Mouse (Mus musculus): ENCODE measurements around the gene Fbxw15. TPM values are rescaled to one million over a fixed set of nuclear protein-coding genes. Genes with fewer than 3 reads are reported as not detected.
"Not testable (repeated sequence)": the region's sequence is repeated elsewhere in the genome, so short reads cannot be mapped to it uniquely, and the experiment has no call there.

The Fbxw15 gene
- polyA plus RNA-seq (2015; fragmentation: Nextera tagmentation; extraction: Ambion mirVana), result not detected in 2 replicates

DNA sequence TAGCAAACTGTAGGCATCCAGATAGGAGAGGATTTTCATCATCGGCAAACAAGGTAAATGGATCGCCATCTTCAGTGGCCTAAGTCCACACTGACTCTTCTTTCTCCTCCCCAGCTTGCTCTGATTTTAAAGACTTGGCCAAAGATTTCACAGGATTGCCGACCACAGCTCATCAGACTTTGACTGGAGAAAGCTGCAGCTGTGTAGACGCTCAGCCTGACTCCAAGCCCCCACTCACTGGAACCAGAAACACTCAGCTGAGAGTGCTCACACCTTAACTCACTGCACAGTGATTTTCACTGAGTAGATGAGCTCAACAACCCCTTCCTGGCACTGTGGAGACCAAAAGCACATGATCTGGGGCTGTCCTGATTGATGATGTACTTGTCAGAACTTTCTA, at the start of gene Fbxw15:
TSS of gene Fbxw15 (minus strand) at position 101 of the 400 bp plus-strand sequence.
- H3K9me3 ChIP-seq (ENCODE audit: control insufficient read depth, low read length); H3K9ac ChIP-seq (ENCODE audit: low read length); ATAC-seq (ENCODE audit: low FRiP score, low TSS enrichment); H3K4me3 ChIP-seq (ENCODE audit: low read depth, low read length); H3K27ac ChIP-seq (replicated peaks); DNase-seq (ENCODE audit: low spot score); H3K4me2 ChIP-seq (replicated peaks; ENCODE audit: low read depth); H3K27me3 ChIP-seq (ENCODE audit: control insufficient read depth, insufficient read depth, low read length); H3K4me1 ChIP-seq (replicated peaks; ENCODE audit: control insufficient read depth, insufficient read depth); H3K36me3 ChIP-seq (ENCODE audit: control insufficient read depth, insufficient read depth, low read length): not testable (repeated sequence)
- WGBS, result 82% methylated on average over 4 of the region's 4 CpGs

DNA sequence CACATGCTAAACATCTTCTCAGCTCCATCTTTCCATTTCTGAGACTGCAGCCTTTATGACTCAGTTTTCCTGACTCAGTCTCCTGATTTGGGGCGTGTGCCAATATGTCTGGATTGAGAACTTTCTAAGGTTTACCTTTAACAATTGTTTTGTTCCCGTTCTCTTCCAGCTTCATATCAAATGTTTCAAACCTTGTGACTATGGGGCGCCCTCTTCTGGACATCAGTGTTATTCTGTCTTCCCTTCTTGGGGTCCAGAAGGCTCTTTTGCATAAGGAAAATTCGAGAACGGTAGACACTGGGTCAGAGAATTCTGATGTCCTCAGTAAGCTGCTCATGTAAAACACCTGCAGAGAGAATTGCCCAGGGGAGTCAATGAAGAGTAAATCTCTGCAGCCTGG, 38.8 kb upstream of the Fbxw15 start:
- 32% methylated on average over 5 of the region's 5 CpGs for WGBS

DNA sequence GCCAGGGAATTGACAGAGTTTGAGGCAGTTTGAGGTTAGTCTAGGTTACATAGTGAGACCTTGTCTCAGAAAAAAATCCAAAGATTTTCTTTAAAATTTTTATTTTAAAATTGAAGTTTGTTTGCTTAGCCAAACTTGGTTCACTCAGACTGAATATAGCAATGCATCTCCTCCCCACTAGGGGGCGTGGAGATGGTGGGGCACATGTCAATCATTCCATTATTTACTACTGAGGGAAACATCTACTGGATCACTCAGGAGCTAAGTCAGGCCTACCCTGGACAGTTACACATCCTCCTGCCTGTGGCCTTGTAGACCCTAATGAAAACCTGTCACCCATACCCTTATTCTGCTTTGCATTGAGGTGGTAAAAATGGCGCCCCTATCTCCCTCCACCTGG, 34.1 kb upstream of the Fbxw15 start:
- 54% methylated on average over 2 of the region's 2 CpGs for WGBS
- peak; percentile 42 for TF ChIP-seq CTCF (IDR thresholded peaks at IDR 0.05; ENCODE audit: low read depth)
- not testable (repeated sequence) for DNase-seq (ENCODE audit: low spot score); H3K9me3 ChIP-seq (ENCODE audit: control insufficient read depth, low read length); H3K4me3 ChIP-seq (ENCODE audit: low read depth, low read length); H3K27me3 ChIP-seq (ENCODE audit: control insufficient read depth, insufficient read depth, low read length); ATAC-seq (ENCODE audit: low FRiP score, low TSS enrichment); H3K4me1 ChIP-seq (replicated peaks; ENCODE audit: control insufficient read depth, insufficient read depth); H3K27ac ChIP-seq (replicated peaks); H3K9ac ChIP-seq (ENCODE audit: low read length); H3K4me2 ChIP-seq (replicated peaks; ENCODE audit: low read depth); H3K36me3 ChIP-seq (ENCODE audit: control insufficient read depth, insufficient read depth, low read length)

More for the DNA sequence above, 38.8 kb upstream of the Fbxw15 start:
- not testable (repeated sequence) for H3K9ac ChIP-seq (ENCODE audit: low read length); DNase-seq (ENCODE audit: low spot score); ATAC-seq (ENCODE audit: low FRiP score, low TSS enrichment); H3K27me3 ChIP-seq (ENCODE audit: control insufficient read depth, insufficient read depth, low read length); H3K4me3 ChIP-seq (ENCODE audit: low read depth, low read length); H3K9me3 ChIP-seq (ENCODE audit: control insufficient read depth, low read length); H3K4me2 ChIP-seq (replicated peaks; ENCODE audit: low read depth); H3K4me1 ChIP-seq (replicated peaks; ENCODE audit: control insufficient read depth, insufficient read depth); H3K36me3 ChIP-seq (ENCODE audit: control insufficient read depth, insufficient read depth, low read length); H3K27ac ChIP-seq (replicated peaks)
- TF ChIP-seq CTCF (IDR thresholded peaks at IDR 0.05; ENCODE audit: low read depth), result peak; percentile 50

DNA sequence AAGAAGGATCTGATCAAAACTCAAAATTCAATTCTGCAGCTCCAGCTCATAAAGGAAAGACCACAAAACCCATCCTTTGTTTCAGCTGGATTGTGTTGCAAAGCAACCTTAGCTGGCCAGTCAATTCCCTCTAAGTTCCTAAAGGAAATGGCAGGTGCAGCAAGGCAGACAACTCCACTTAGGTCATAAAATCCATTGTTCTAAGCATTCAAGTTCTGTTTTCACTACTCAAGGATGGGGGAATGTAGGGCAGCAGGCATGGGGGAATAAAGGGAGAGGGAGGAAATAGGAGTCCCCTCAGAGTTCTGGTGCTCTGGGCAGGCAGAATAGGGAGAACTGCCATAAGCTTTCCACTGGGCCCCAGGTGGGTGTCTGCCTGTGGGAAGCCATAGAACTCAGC, 29.2 kb upstream of the Fbxw15 start:
- H3K27me3 ChIP-seq (ENCODE audit: control insufficient read depth, insufficient read depth, low read length), result no peaks in the 10 kb centered on the region
- no peak overlapping the region for H3K4me2 ChIP-seq (replicated peaks; ENCODE audit: low read depth)
- H3K27ac ChIP-seq (replicated peaks), result no peak overlapping the region
- H3K4me1 ChIP-seq (replicated peaks; ENCODE audit: control insufficient read depth, insufficient read depth), result no peaks in the 10 kb centered on the region
- DNase-seq (ENCODE audit: low spot score) (no peak), ATAC-seq (ENCODE audit: low FRiP score, low TSS enrichment) (no peak)
- TF ChIP-seq CTCF (IDR thresholded peaks at IDR 0.05; ENCODE audit: low read depth), result no peak
- no peak for TF ChIP-seq EP300 (optimal IDR thresholded peaks at IDR 0.05)
- H3K9me3 ChIP-seq (ENCODE audit: control insufficient read depth, low read length), result no peaks in the 10 kb centered on the region
- H3K4me3 ChIP-seq (ENCODE audit: low read depth, low read length), result no peak overlapping the region
- no peak overlapping the region for H3K9ac ChIP-seq (ENCODE audit: low read length)
- no peaks in the 10 kb centered on the region for H3K36me3 ChIP-seq (ENCODE audit: control insufficient read depth, insufficient read depth, low read length)

DNA sequence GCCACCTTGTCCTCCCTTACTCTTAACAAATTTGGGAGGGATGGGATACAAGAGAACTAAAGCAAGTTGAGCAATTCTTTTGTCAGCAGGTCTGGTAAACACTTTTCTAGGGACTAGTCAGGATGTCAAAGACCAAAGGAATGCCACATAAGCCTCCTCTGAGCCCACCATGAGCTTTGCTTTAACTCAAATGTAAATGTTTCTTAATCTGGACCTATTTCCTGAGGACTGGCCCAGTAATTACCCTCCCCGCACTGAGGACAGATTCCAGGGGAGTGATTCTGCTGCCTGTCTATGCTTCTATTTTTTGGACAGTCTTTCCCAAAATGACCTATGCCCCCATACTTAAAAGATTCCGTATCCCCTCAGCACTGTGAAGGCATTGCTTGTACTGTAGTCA, 26.8 kb upstream of the Fbxw15 start:
- Histone ChIP-seq H3K9me3 (ENCODE audit: control insufficient read depth, low read length) (no peaks in the 10 kb centered on the region), H3K27me3 (ENCODE audit: control insufficient read depth, insufficient read depth, low read length) (no peaks in the 10 kb centered on the region), H3K27ac (replicated peaks) (no peak overlapping the region), H3K36me3 (ENCODE audit: control insufficient read depth, insufficient read depth, low read length) (no peaks in the 10 kb centered on the region), H3K9ac (ENCODE audit: low read length) (no peak overlapping the region), H3K4me1 (replicated peaks; ENCODE audit: control insufficient read depth, insufficient read depth) (no peaks in the 10 kb centered on the region), H3K4me2 (replicated peaks; ENCODE audit: low read depth) (no peak overlapping the region), H3K4me3 (ENCODE audit: low read depth, low read length) (no peak overlapping the region)
- 71% methylated on average over 2 of the region's 2 CpGs for WGBS
- DNase-seq (ENCODE audit: low spot score) (no peak), ATAC-seq (ENCODE audit: low FRiP score, low TSS enrichment) (no peak)
- TF ChIP-seq EP300 (optimal IDR thresholded peaks at IDR 0.05), result no peak
- TF ChIP-seq CTCF (IDR thresholded peaks at IDR 0.05; ENCODE audit: low read depth), result no peak

DNA sequence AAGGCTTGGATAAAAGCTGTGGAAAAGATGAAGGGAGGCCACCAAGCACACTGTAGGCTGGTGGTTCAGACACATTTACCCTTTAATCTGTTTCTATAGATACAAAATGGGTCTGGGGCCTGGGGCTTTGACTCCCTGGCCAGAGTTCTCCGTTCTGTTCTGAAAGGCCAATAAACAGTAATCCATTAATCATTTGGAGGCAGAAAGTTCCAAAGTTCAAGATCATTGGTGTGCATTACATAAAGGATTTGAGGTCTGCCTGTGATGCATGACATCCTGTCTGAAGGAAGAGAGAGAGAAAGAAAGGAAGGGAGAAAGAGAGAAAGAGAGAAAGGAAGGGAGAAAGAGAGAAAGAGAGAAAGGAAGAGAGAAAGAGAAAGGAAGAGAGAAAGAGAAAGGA, 2.5 kb downstream of the Fbxw15 start:
- ATAC-seq (ENCODE audit: low FRiP score, low TSS enrichment), result no peak
- TF ChIP-seq EP300 (optimal IDR thresholded peaks at IDR 0.05), result no peak
- TF ChIP-seq CTCF (IDR thresholded peaks at IDR 0.05; ENCODE audit: low read depth), result no peak
- no peak overlapping the region for H3K4me2 ChIP-seq (replicated peaks; ENCODE audit: low read depth)
- no peaks in the 10 kb centered on the region for H3K4me1 ChIP-seq (replicated peaks; ENCODE audit: control insufficient read depth, insufficient read depth)
- no peak overlapping the region for H3K27ac ChIP-seq (replicated peaks)
- WGBS, result 23% methylated on average over 1 of the region's 1 CpGs
- H3K4me3 ChIP-seq (ENCODE audit: low read depth, low read length), result no peak overlapping the region
- no peak overlapping the region for H3K9ac ChIP-seq (ENCODE audit: low read length)
- no peaks in the 10 kb centered on the region for H3K36me3 ChIP-seq (ENCODE audit: control insufficient read depth, insufficient read depth, low read length)
- no peak for DNase-seq (ENCODE audit: low spot score)
- no peaks in the 10 kb centered on the region for H3K9me3 ChIP-seq (ENCODE audit: control insufficient read depth, low read length)
- no peaks in the 10 kb centered on the region for H3K27me3 ChIP-seq (ENCODE audit: control insufficient read depth, insufficient read depth, low read length)

DNA sequence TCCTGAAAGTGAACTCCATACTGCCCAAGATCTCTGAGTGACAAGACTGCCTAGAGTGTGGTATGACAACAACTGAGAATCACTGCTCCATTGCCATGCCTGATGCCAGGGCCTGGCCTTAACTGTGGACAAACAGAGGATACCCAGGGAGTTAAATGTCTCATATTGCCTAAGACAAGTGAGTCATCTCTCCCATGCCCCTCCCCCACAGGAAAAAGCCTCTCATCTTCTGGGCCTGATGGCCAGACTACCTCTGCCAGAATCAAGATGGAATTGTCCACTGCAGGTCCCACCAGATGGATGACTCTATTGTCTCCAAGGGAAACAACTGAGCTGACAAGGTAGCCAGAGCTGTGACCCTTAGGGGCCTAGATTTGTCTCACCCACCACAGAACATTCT, 6.0 kb downstream of the Fbxw15 start:
- not testable (repeated sequence) for H3K4me2 ChIP-seq (replicated peaks; ENCODE audit: low read depth); H3K9ac ChIP-seq (ENCODE audit: low read length); H3K27me3 ChIP-seq (ENCODE audit: control insufficient read depth, insufficient read depth, low read length); H3K27ac ChIP-seq (replicated peaks); H3K4me1 ChIP-seq (replicated peaks; ENCODE audit: control insufficient read depth, insufficient read depth); H3K9me3 ChIP-seq (ENCODE audit: control insufficient read depth, low read length); H3K36me3 ChIP-seq (ENCODE audit: control insufficient read depth, insufficient read depth, low read length); H3K4me3 ChIP-seq (ENCODE audit: low read depth, low read length); ATAC-seq (ENCODE audit: low FRiP score, low TSS enrichment); DNase-seq (ENCODE audit: low spot score)

Measured in stomach, postnatal 0 days (tissue).